Mouse (Mus musculus) midbrain, embryonic 12.5 days (tissue): ENCODE measurements around the gene Cnot6. TPM values are rescaled to one million over a fixed set of nuclear protein-coding genes. Genes with fewer than 3 reads are reported as not detected.

Experiments used
- ATAC-seq: fragments of 200-750 bp; cut with Nextera tagmentation; 2 replicates; pipeline ENCODE4 v1.8.0; 2017; ENCODE audit warnings: low read depth, moderate TSS enrichment, moderate library complexity; ENCODE audit not compliant: low FRiP score
- H3K27ac ChIP-seq: fragments of 300-500 bp; sonication (generic); replicated peaks from 2 replicates; pipeline ENCODE4 v1.5.1; 2016; ENCODE audit warnings: mild to moderate bottlenecking
- H3K27me3 ChIP-seq: fragments of 300-500 bp; sonication (generic); 2 replicates; pipeline ENCODE4 v1.6.1; 2016; ENCODE audit warnings: mild to moderate bottlenecking
- H3K36me3 ChIP-seq: fragments of 300-500 bp; sonication (generic); 2 replicates; pipeline ENCODE4 v1.6.1; 2016
- H3K4me1 ChIP-seq: fragments of 300-500 bp; sonication (generic); 2 replicates; pipeline ENCODE4 v1.6.1; 2016
- H3K4me2 ChIP-seq: fragments of 300-500 bp; sonication (generic); replicated peaks from 2 replicates; pipeline ENCODE4 v1.6.1; 2016; ENCODE audit warnings: mild to moderate bottlenecking, moderate library complexity
- H3K4me3 ChIP-seq: fragments of 300-500 bp; sonication (generic); 2 replicates; pipeline ENCODE4 v1.5.1; 2016; ENCODE audit warnings: mild to moderate bottlenecking
- H3K9ac ChIP-seq: fragments of 300-500 bp; sonication (generic); replicated peaks from 2 replicates; pipeline ENCODE4 v1.6.1; 2016; ENCODE audit warnings: mild to moderate bottlenecking, moderate library complexity
- H3K9me3 ChIP-seq: fragments of 300-500 bp; sonication (generic); 2 replicates; pipeline ENCODE4 v1.6.1; 2016; ENCODE audit warnings: mild to moderate bottlenecking
- WGBS: fragments of 180-500 bp; shearing (Covaris S2); methylation state at CpG from one replicate; pipeline ENCODE4 v1.1.7; 2016; 5-methylcytosine and 5-hydroxymethylcytosine counted together
- polyA plus RNA-seq: library from polyadenylated mRNA; unstranded; fragments of >200 nt; fragmentation: Nextera tagmentation; extraction: Ambion mirVana; gene quantifications from 2 replicates; pipeline ENCODE4 v1.2.1, GENCODE M21; 2016

The Cnot6 gene
- polyA plus RNA-seq, 1 experiment from 2014 or later, result 93.4 TPM

DNA sequence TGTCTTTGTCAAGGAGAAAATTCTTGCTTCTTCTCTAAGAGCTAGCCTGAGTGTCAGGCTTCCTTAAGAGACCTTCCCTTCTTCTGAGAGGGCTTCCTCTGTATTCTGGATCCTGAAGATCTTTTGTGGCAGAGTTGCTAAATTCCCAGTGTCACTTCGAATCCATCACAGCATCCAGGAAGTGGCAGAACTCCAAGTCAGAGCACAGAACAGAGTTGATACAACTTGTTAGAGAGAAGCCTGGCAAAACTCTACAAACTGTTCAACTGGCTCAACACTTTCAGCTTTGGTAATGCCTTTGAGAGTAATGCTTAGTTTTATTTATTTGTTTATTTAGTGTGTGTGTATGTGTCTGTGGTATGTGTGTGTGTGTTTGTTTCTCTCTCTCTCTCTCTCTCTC lies 25.1 kb upstream of the Cnot6 start:
- 61% methylated on average over 1 of the region's 1 CpGs for WGBS
- Histone ChIP-seq H3K4me2 (no peak overlapping the region), H3K36me3 (no peaks in the 10 kb centered on the region), H3K9ac (no peak overlapping the region), H3K4me3 (no peak overlapping the region), H3K9me3 (no peaks in the 10 kb centered on the region), H3K27me3 (peaks cover 4% of the 10 kb centered on the region; the same call in 1 of the 2 replicates), H3K27ac (no peak overlapping the region), H3K4me1 (0 out of 2 replicates have a peak, but pooled peaks cover 5% of the 10 kb centered on the region)
- ATAC-seq, result no peak

DNA sequence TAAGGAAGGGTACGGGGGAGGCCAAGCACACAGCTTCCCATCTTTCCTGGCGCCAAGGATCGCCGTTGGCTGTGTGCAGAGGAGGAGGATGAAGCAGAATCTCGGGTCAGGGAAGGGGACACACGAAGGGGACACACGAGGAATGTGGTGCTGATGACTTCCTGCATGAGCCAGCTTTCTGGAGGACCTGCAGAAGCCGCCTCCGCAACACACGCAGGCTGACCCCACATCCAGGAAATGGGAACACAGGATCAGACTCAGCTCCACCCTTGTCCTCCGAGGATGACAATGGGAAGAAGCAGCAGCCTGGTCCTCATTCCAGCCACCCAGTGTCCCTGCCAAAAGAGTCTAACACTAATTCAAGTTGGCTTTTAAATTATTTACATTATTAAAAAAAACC lies 22.2 kb upstream of the Cnot6 start:
- 87% methylated on average over 11 of the region's 11 CpGs for WGBS
- Histone ChIP-seq H3K9me3 (no peaks in the 10 kb centered on the region), H3K27me3 (no peaks in the 10 kb centered on the region), H3K9ac (no peak overlapping the region), H3K27ac (no peak overlapping the region), H3K4me3 (no peak overlapping the region), H3K4me2 (no peak overlapping the region), H3K36me3 (no peaks in the 10 kb centered on the region), H3K4me1 (0 out of 2 replicates have a peak, but pooled peaks cover 5% of the 10 kb centered on the region)
- no peak for ATAC-seq

DNA sequence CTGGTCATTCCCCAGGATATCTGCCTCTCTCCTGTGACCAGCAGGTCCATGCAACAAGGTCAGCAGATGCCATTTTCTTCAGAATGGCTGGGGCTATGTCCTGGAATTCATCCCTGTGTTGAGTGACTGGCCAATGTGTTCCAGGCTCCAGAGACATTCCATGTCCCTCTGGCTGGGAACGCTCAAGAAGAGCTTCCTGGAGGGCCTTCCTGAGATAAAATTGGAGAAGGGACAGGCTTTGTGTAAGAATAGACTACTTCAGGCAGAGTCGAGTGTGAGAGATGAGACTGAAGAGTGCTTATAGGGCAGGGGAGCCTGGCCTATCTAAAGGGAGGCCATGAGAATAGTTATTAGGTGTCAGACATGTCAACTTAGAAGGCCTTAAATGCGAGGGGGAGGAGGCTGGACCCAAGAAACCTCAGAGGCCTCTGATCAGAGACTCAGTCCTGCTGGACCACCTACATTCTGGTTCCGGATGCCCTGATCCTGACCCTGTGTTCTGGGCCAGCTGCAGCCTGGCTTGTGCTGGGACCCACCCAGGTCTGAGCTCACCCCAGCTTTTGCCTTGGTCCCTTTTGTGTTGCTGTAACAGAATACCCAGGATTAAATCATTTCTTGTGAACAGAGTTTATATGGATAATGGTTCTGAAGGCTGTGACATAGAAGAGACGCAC lies 17.9 kb upstream of the Cnot6 start:
- Histone ChIP-seq H3K4me2 (no peak overlapping the region), H3K27me3 (no peaks in the 10 kb centered on the region), H3K36me3 (no peaks in the 10 kb centered on the region), H3K4me3 (no peak overlapping the region), H3K9ac (no peak overlapping the region), H3K4me1 (no peaks in the 10 kb centered on the region), H3K9me3 (no peaks in the 10 kb centered on the region), H3K27ac (no peak overlapping the region)
- 92% methylated on average over 5 of the region's 5 CpGs for WGBS
- no peak for ATAC-seq

DNA sequence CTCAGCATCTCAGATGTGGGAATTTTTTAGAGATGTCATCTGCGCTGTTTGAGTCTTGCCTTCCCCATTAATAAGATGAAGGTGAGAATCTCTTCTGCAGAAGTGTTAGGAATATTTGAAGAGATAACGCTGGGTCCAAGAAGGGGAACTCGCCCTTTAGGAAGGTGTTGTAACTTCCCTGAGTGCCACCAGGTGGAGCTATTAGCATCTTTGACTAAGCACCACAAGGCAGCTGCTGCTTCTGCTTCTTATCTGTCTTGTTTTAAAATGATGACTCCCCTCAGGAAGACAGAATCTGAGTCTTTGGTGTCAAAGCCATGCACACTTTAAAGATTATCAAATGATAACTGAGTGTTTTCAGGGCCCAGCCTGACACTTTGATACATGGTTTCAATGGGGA lies 15.4 kb upstream of the Cnot6 start:
- no peaks in the 10 kb centered on the region for H3K36me3 ChIP-seq
- no peaks in the 10 kb centered on the region for H3K27me3 ChIP-seq
- H3K9me3 ChIP-seq, result no peaks in the 10 kb centered on the region
- H3K9ac ChIP-seq, result no peak overlapping the region
- peaks cover 6% of the 10 kb centered on the region for H3K4me1 ChIP-seq
- H3K4me3 ChIP-seq, result no peak overlapping the region
- H3K4me2 ChIP-seq, result no peak overlapping the region
- no peak for ATAC-seq
- 15% methylated on average over 3 of the region's 3 CpGs for WGBS
- H3K27ac ChIP-seq, result no peak overlapping the region

DNA sequence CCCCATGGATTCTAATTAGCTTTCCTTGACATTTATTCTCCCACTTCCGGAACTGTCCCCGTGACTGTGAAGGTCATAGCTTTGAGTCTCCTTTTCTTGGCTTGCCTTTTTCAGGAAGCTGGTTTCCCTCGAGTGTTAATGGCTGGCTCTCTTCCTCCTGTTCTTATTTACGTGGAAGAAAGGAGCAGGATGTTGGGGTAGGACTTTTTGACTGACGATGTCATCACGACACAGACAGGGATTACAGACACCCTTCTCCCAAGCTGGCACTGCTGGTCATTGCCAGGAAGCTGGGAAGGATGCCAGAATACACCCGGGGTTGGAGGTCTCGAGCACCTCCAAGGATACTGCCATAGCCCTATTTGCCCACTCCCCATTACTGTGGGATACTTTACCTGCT lies 14.3 kb upstream of the Cnot6 start:
- no peak overlapping the region for H3K27ac ChIP-seq
- WGBS, result 74% methylated on average over 8 of the region's 8 CpGs
- no peak overlapping the region for H3K4me3 ChIP-seq
- H3K9ac ChIP-seq, result no peak overlapping the region
- H3K9me3 ChIP-seq, result no peaks in the 10 kb centered on the region
- H3K4me2 ChIP-seq, result no peak overlapping the region
- H3K27me3 ChIP-seq, result no peaks in the 10 kb centered on the region
- peaks cover 6% of the 10 kb centered on the region for H3K4me1 ChIP-seq
- no peak for ATAC-seq
- no peaks in the 10 kb centered on the region for H3K36me3 ChIP-seq

DNA sequence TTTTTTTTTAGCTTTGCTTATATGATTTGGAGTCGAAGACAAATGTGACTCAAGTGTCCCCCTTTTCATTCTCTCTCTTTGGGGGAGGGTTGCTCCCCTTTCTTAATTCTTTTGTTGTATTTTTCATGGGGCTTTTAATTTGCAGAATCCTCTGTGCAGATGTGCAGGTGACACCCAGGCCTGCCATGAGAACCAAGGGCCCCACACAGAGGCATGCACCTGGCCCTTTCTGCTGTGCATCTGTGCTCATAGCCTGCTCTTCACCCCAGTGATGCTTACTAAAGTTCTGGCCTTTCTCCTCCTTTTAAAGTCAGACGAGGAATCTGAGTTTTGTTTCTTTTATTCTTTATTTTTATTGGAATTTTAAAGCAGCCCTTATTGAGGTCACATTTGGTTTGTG lies 12.2 kb upstream of the Cnot6 start:
- Histone ChIP-seq H3K36me3 (no peaks in the 10 kb centered on the region), H3K4me1 (peaks cover 6% of the 10 kb centered on the region), H3K27me3 (no peaks in the 10 kb centered on the region), H3K27ac (no peak overlapping the region), H3K9me3 (no peaks in the 10 kb centered on the region), H3K4me2 (no peak overlapping the region), H3K9ac (no peak overlapping the region), H3K4me3 (no peak overlapping the region)
- ATAC-seq, result no peak
- 83% methylated on average over 2 of the region's 2 CpGs for WGBS

DNA sequence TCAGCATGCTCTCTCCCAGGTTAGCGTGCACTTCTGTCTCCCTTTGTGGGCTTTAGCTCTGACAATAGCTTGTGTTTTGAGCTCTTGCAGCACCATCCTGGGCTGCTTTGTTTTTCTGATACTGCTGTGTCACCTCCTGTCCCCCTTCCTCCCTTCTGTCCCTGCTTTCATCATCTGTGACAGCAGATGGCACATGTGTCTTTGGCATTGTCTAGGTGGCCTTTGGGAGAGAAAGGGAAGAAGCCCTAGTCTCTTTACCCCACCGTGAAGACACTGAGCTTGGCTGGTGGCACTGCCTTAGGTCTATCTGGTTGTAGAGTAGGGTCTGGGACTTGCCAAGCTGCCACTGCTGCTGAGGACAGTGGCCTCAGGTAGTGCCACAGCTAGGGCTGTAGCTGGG lies 10.8 kb upstream of the Cnot6 start:
- Histone ChIP-seq H3K36me3 (no peaks in the 10 kb centered on the region), H3K4me3 (no peak overlapping the region), H3K4me1 (peaks cover 6% of the 10 kb centered on the region), H3K27me3 (no peaks in the 10 kb centered on the region), H3K9ac (no peak overlapping the region), H3K4me2 (no peak overlapping the region), H3K9me3 (no peaks in the 10 kb centered on the region), H3K27ac (no peak overlapping the region)
- ATAC-seq, result no peak
- 51% methylated on average over 2 of the region's 2 CpGs for WGBS

DNA sequence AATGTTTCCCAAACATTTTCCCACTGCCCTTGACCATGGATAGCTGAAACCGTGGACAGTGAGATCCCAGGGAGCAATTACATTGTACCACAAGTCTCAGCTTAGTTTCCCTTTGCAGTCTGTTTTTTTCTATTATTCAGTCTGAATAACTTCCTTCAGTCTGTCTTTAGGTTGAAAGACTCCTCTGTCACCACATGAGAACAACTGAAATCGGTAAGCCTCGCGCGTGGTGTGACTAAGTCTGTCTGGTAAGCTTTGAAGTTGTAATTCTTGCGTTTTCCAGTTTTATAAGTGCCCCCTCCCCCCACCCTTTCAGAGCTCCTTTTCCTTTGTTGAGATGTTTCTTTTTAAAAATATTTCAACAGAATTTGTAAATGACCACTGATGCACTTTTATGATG lies 10.2 kb upstream of the Cnot6 start:
- no peak for ATAC-seq
- 57% methylated on average over 6 of the region's 6 CpGs for WGBS

DNA sequence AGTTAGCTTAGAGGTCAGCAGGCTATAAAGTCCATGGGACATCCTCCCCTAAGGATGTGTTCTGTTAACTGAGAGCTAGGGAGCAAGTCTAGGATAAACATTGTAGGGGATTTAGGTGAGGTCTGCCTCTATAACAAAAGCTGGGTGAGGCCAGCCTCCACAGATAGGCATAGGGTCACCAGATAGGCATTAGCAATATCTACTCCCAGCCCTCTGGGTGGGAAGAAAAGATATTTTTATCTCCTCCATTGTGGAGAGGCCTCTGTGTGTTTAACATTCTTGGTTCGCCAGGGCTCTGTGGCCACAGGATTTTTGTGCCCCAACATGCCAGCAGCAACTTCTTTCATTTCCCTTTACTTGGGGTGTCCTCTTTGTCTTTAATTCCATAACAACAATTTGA lies 8.8 kb upstream of the Cnot6 start:
- H3K4me2 ChIP-seq, result no peak overlapping the region
- H3K9ac ChIP-seq, result no peak overlapping the region
- 86% methylated on average over 1 of the region's 1 CpGs for WGBS
- peaks cover 6% of the 10 kb centered on the region for H3K4me1 ChIP-seq
- no peaks in the 10 kb centered on the region for H3K9me3 ChIP-seq
- H3K27ac ChIP-seq, result no peak overlapping the region
- H3K27me3 ChIP-seq, result no peaks in the 10 kb centered on the region
- H3K36me3 ChIP-seq, result no peaks in the 10 kb centered on the region
- H3K4me3 ChIP-seq, result no peak overlapping the region
- ATAC-seq, result no peak

More for the DNA sequence above, 10.2 kb upstream of the Cnot6 start:
- H3K9me3 ChIP-seq, result no peaks in the 10 kb centered on the region
- no peak overlapping the region for H3K27ac ChIP-seq
- H3K36me3 ChIP-seq, result no peaks in the 10 kb centered on the region
- peaks cover 6% of the 10 kb centered on the region for H3K4me1 ChIP-seq
- no peaks in the 10 kb centered on the region for H3K27me3 ChIP-seq
- H3K4me2 ChIP-seq, result no peak overlapping the region
- H3K9ac ChIP-seq, result no peak overlapping the region
- H3K4me3 ChIP-seq, result no peak overlapping the region

DNA sequence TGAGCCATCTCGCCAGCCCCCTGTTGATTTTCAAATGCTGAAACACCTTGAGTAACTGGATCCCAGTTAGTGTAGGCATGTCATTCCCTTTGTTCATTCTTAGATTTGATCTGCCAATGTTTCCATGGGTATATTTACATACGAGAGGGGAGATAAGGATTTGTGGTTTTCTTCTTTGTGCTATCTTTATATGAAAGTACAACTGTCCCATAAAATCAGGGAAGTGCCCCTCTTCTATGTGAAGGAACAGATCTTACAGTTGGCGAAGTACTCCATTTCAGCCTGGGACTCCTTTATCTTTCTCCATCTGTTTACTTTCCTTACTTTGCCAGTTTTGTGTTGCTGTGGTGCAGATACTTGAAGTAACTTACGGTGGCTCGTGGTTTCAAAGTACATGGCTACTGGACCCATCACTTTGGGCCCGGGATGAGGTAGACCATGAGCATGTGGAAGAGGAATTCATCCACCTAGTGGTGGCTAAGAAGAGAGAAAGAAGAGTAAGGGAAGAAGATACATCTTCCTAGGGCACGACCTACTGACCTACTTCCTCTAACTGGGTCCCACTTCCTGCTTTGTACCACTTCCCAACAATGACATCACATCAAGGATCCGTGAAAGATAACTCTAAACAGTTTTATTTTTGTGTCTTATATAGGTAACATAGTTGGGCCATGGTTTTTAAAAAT lies 7.1 kb upstream of the Cnot6 start:
- Histone ChIP-seq H3K27ac (no peak overlapping the region), H3K9ac (no peak overlapping the region), H3K36me3 (no peaks in the 10 kb centered on the region), H3K4me1 (peaks cover 6% of the 10 kb centered on the region), H3K4me3 (no peak overlapping the region), H3K27me3 (no peaks in the 10 kb centered on the region), H3K4me2 (no peak overlapping the region), H3K9me3 (no peaks in the 10 kb centered on the region)
- WGBS, result 88% methylated on average over 8 of the region's 8 CpGs
- ATAC-seq, result no peak

DNA sequence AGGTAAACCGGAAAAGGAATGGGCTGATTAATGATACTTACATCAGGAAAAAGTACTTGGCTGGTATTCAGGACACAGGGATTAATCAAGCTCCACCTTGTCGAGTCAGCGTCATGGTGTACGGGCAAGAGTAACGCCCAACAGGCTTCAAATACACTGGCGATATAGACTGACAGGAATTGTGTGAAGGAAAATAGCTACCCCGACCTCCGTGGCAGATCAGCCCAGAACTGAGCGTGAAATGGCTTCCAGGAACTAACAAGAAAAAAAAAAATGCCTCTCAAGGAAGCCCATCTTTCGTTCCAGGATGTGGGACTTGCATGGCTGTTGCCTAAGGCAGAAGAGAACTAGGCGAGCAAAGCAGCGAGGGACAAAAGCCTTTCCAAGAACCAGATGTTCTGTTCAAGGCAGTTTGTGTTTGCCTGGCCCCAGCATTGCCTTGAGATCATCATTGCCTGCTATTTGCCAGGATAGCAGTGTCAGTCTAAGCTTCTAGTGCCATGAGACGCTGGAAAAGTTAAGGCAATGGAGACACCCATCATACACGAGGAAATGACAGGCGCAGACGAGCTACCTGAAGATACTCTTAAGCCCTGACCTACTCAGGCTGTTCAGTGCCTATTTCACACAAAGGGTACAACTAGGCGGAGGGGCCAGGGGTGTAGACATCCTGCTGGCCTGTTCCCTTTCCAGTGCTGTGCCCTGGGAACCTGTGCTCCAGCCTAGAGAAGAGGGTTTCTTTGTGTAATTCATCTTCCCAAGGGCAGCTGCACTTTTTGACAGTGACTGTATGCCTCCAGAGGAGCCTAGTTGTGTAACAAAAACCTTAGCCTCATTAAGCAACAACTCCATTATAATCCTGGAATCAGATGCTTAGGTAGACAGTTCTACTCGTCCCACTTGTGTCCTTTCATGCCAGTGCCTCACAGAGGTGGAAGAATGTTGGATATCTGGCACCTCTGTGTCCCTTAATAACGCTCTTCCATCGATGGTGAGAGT lies 1.1 kb upstream of the Cnot6 start:
- peaks cover 36% of the 10 kb centered on the region for H3K4me1 ChIP-seq
- no peaks in the 10 kb centered on the region for H3K36me3 ChIP-seq
- ATAC-seq, result no peak
- peak overlapping the region; percentile 72 for H3K4me2 ChIP-seq
- H3K9ac ChIP-seq, result peak overlapping the region; percentile 37
- 42% methylated on average over 20 of the region's 20 CpGs for WGBS
- peak overlapping the region; percentile 97 for H3K4me3 ChIP-seq
- H3K9me3 ChIP-seq, result no peaks in the 10 kb centered on the region
- H3K27me3 ChIP-seq, result no peaks in the 10 kb centered on the region
- H3K27ac ChIP-seq, result peak overlapping the region; percentile 96; the same call in 1 of the 2 replicates
